Mouse (Mus musculus): Measurements from ENCODE around the gene Fam83g. TPM values are rescaled to one million over a fixed set of nuclear protein-coding genes. Genes with fewer than 3 reads are reported as not detected.
"Not testable (repeated sequence)": the region's sequence is repeated elsewhere in the genome, so short reads cannot be mapped to it uniquely, and the experiment has no call there.

The Fam83g gene
- 1.5 and 1.6 TPM in 2 replicates for polyA plus RNA-seq (2015; fragmentation: Nextera tagmentation; extraction: Ambion mirVana)

GRCm38 (mm10) chr11:61683907-61684731 lies at the start of gene Fam83g:
Gene Fam83g, plus strand, starts transcription at chr11:61684091.
- peak within 1 kb of the TSS; percentile 58; the same call in 1 of the 2 replicates for H3K27ac ChIP-seq (replicated peaks)
- ATAC-seq (ENCODE audit: extremely low read depth, insufficient number of reproducible peaks, low FRiP score, low TSS enrichment): peak; percentile 65
- H3K9me3 ChIP-seq: no peaks in the 10 kb centered on the region
- H3K36me3 ChIP-seq: no peaks in the 10 kb centered on the region
- peak within 1 kb of the TSS; percentile 69 for H3K9ac ChIP-seq
- peaks cover 41% of the 10 kb centered on the region for H3K27me3 ChIP-seq (replicated peaks)
- 1% methylated on average over 76 of the region's 76 CpGs for WGBS
- H3K4me2 ChIP-seq: peak within 1 kb of the TSS; percentile 83
- H3K4me3 ChIP-seq: peak within 1 kb of the TSS; percentile 60
- peaks cover 58% of the 10 kb centered on the region for H3K4me1 ChIP-seq

- H3K4me2 ChIP-seq; ATAC-seq (ENCODE audit: extremely low read depth, insufficient number of reproducible peaks, low FRiP score, low TSS enrichment); H3K9me3 ChIP-seq; H3K9ac ChIP-seq; H3K4me3 ChIP-seq; H3K4me1 ChIP-seq; H3K27ac ChIP-seq (replicated peaks); H3K36me3 ChIP-seq; H3K27me3 ChIP-seq (replicated peaks): not testable (repeated sequence)
- 86% methylated on average over 3 of the region's 4 CpGs for WGBS
These were observed 47.6 kb upstream of the Fam83g start for GRCm38 (mm10) chr11:61636309-61636708.

GRCm38 (mm10) chr11:61637413-61637812 lies 46.5 kb upstream of the Fam83g start:
- no peak overlapping the region for H3K4me2 ChIP-seq
- no peak overlapping the region for H3K9ac ChIP-seq
- no peak overlapping the region for H3K4me3 ChIP-seq
- no peaks in the 10 kb centered on the region; the same call in 1 of the 2 replicates for H3K4me1 ChIP-seq
- 34% methylated on average over 1 of the region's 1 CpGs for WGBS
- H3K27ac ChIP-seq (replicated peaks): no peak overlapping the region
- no peaks in the 10 kb centered on the region for H3K9me3 ChIP-seq
- 0 out of 2 replicates have a peak, but pooled peaks cover 4% of the 10 kb centered on the region for H3K27me3 ChIP-seq (replicated peaks)
- no peak for ATAC-seq (ENCODE audit: extremely low read depth, insufficient number of reproducible peaks, low FRiP score, low TSS enrichment)
- H3K36me3 ChIP-seq: no peaks in the 10 kb centered on the region

- Histone ChIP-seq H3K4me1 (no peaks in the 10 kb centered on the region; the same call in 1 of the 2 replicates), H3K27ac (replicated peaks) (no peak overlapping the region), H3K4me2 (no peak overlapping the region), H3K9me3 (no peaks in the 10 kb centered on the region), H3K9ac (no peak overlapping the region), H3K36me3 (no peaks in the 10 kb centered on the region), H3K4me3 (no peak overlapping the region), H3K27me3 (replicated peaks) (0 out of 2 replicates have a peak, but pooled peaks cover 4% of the 10 kb centered on the region)
- WGBS: 78% methylated on average over 3 of the region's 3 CpGs
- no peak for ATAC-seq (ENCODE audit: extremely low read depth, insufficient number of reproducible peaks, low FRiP score, low TSS enrichment)
These were observed 46.0 kb upstream of the Fam83g start for GRCm38 (mm10) chr11:61637856-61638255.

- ATAC-seq (ENCODE audit: extremely low read depth, insufficient number of reproducible peaks, low FRiP score, low TSS enrichment): no peak
- 60% methylated on average over 12 of the region's 12 CpGs for WGBS
- Histone ChIP-seq H3K4me1 (no peaks in the 10 kb centered on the region; the same call in 1 of the 2 replicates), H3K27ac (replicated peaks) (no peak overlapping the region), H3K9ac (no peak overlapping the region), H3K4me3 (no peak overlapping the region), H3K27me3 (replicated peaks) (0 out of 2 replicates have a peak, but pooled peaks cover 4% of the 10 kb centered on the region), H3K36me3 (no peaks in the 10 kb centered on the region), H3K4me2 (no peak overlapping the region), H3K9me3 (no peaks in the 10 kb centered on the region)
These were observed 44.9 kb upstream of the Fam83g start for GRCm38 (mm10) chr11:61638764-61639536.

GRCm38 (mm10) chr11:61639601-61640177 lies 44.2 kb upstream of the Fam83g start:
- Histone ChIP-seq H3K27me3 (replicated peaks) (0 out of 2 replicates have a peak, but pooled peaks cover 4% of the 10 kb centered on the region), H3K4me1 (peaks cover 6% of the 10 kb centered on the region), H3K9me3 (no peaks in the 10 kb centered on the region), H3K27ac (replicated peaks) (no peak overlapping the region), H3K4me3 (no peak overlapping the region), H3K4me2 (no peak overlapping the region), H3K9ac (no peak overlapping the region), H3K36me3 (no peaks in the 10 kb centered on the region)
- no peak for ATAC-seq (ENCODE audit: extremely low read depth, insufficient number of reproducible peaks, low FRiP score, low TSS enrichment)
- 81% methylated on average over 6 of the region's 6 CpGs for WGBS

- H3K9ac ChIP-seq; H3K27ac ChIP-seq (replicated peaks); H3K36me3 ChIP-seq; H3K4me2 ChIP-seq; H3K9me3 ChIP-seq; H3K4me3 ChIP-seq; ATAC-seq (ENCODE audit: extremely low read depth, insufficient number of reproducible peaks, low FRiP score, low TSS enrichment); H3K27me3 ChIP-seq (replicated peaks); H3K4me1 ChIP-seq: not testable (repeated sequence)
- WGBS: 41% methylated on average over 9 of the region's 9 CpGs
These were observed 43.3 kb upstream of the Fam83g start for GRCm38 (mm10) chr11:61640585-61640984.

- no peak overlapping the region for H3K27ac ChIP-seq (replicated peaks)
- WGBS: 74% methylated on average over 7 of the region's 7 CpGs
- H3K4me2 ChIP-seq: no peak overlapping the region
- no peaks in the 10 kb centered on the region for H3K27me3 ChIP-seq (replicated peaks)
- H3K4me3 ChIP-seq: no peak overlapping the region
- H3K36me3 ChIP-seq: no peaks in the 10 kb centered on the region
- no peak overlapping the region for H3K9ac ChIP-seq
- no peak for ATAC-seq (ENCODE audit: extremely low read depth, insufficient number of reproducible peaks, low FRiP score, low TSS enrichment)
- peaks cover 9% of the 10 kb centered on the region for H3K4me1 ChIP-seq
- no peaks in the 10 kb centered on the region for H3K9me3 ChIP-seq
These were observed 41.8 kb upstream of the Fam83g start for GRCm38 (mm10) chr11:61642106-61642505.

GRCm38 (mm10) chr11:61643184-61643961 lies 40.5 kb upstream of the Fam83g start:
- 66% methylated on average over 5 of the region's 5 CpGs for WGBS
- Histone ChIP-seq H3K9me3 (no peaks in the 10 kb centered on the region), H3K36me3 (no peaks in the 10 kb centered on the region), H3K27ac (replicated peaks) (no peak overlapping the region), H3K4me1 (peaks cover 9% of the 10 kb centered on the region), H3K4me2 (no peak overlapping the region), H3K27me3 (replicated peaks) (no peaks in the 10 kb centered on the region), H3K4me3 (no peak overlapping the region), H3K9ac (no peak overlapping the region)
- ATAC-seq (ENCODE audit: extremely low read depth, insufficient number of reproducible peaks, low FRiP score, low TSS enrichment): no peak

GRCm38 (mm10) chr11:61644576-61645326 lies 39.1 kb upstream of the Fam83g start:
- no peak overlapping the region for H3K4me3 ChIP-seq
- H3K27me3 ChIP-seq (replicated peaks): no peaks in the 10 kb centered on the region
- 63% methylated on average over 11 of the region's 11 CpGs for WGBS
- H3K9me3 ChIP-seq: no peaks in the 10 kb centered on the region
- H3K4me1 ChIP-seq: peaks cover 9% of the 10 kb centered on the region
- H3K36me3 ChIP-seq: no peaks in the 10 kb centered on the region
- no peak for ATAC-seq (ENCODE audit: extremely low read depth, insufficient number of reproducible peaks, low FRiP score, low TSS enrichment)
- no peak overlapping the region for H3K9ac ChIP-seq
- no peak overlapping the region for H3K4me2 ChIP-seq
- H3K27ac ChIP-seq (replicated peaks): peak overlapping the region; percentile 70
